7 mouse cellular contexts compared by ENCODE assay signal in the genomic region with DNA sequence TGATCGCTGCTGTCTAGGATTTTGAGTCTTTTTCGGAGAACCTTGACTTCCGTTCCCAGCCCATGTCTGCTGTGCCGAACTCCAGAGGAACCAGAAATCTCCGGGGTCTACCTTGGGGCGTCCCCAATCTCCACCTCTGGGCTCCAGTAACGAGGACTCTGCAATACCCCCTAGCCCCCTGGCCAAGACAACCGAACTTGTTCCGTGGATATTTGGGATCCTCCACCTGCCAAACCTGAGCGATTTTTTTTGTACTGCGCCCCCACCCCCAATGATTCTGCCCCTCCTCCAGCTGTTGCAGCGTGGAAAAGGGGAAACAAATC. TPM values are rescaled to one million over a fixed set of nuclear protein-coding genes. Genes with fewer than 3 reads are reported as not detected.
A peak's percentile ranks its signal among the peaks of the same experiment; 100 is the strongest.
DNase-seq lines count a peak whose midpoint lies in the region; ATAC-seq and TF ChIP-seq lines count a peak whose summit lies in the region.

No protein-coding gene starts in this region.

- TF ChIP-seq POLR2A in limb, embryonic 14.5 days (IDR thresholded peaks at IDR 0.05; ENCODE audit: borderline replicate concordance, extremely low read depth, insufficient read depth, insufficient read length): no peak

- H3K27me3 ChIP-seq in lung, embryonic 15.5 days: peaks cover 13% of the 10 kb centered on the region
- no peaks in the 10 kb centered on the region for H3K27me3 ChIP-seq in forebrain, embryonic 14.5 days (replicated peaks; ENCODE audit: control insufficient read depth, insufficient read depth, low read length)
- H3K27me3 ChIP-seq in limb, embryonic 14.5 days (ENCODE audit: control insufficient read depth, insufficient read depth, low read length): peaks cover 7% of the 10 kb centered on the region
- H3K27me3 ChIP-seq in stomach, embryonic 15.5 days (replicated peaks): 0 out of 2 replicates have a peak, but pooled peaks cover 4% of the 10 kb centered on the region

- peaks cover 7% of the 10 kb centered on the region for H3K4me1 ChIP-seq in lung, embryonic 15.5 days
- peaks cover 5% of the 10 kb centered on the region for H3K4me1 ChIP-seq in forebrain, embryonic 14.5 days (ENCODE audit: control insufficient read depth, insufficient read depth, low read length)
- peaks cover 7% of the 10 kb centered on the region; the same call in 1 of the 2 replicates for H3K4me1 ChIP-seq in limb, embryonic 14.5 days (ENCODE audit: control insufficient read depth, insufficient read depth, low read length)
- 0 out of 2 replicates have a peak, but pooled peaks cover 3% of the 10 kb centered on the region for H3K4me1 ChIP-seq in stomach, embryonic 15.5 days

- H3K9me3 ChIP-seq in lung, embryonic 15.5 days: no peaks in the 10 kb centered on the region
- no peaks in the 10 kb centered on the region for H3K9me3 ChIP-seq in forebrain, embryonic 14.5 days (replicated peaks; ENCODE audit: control insufficient read depth, low read length)
- no peaks in the 10 kb centered on the region for H3K9me3 ChIP-seq in limb, embryonic 14.5 days (ENCODE audit: control insufficient read depth, low read length)
- no peaks in the 10 kb centered on the region for H3K9me3 ChIP-seq in stomach, embryonic 15.5 days

- 0 out of 2 replicates have a peak, but pooled peaks have one; percentile 9 for ATAC-seq in lung, embryonic 15.5 days (ENCODE audit: borderline replicate concordance, extremely low read depth, low FRiP score, low TSS enrichment)
- ATAC-seq in forebrain, embryonic 14.5 days: peak; percentile 69
- ATAC-seq in limb, embryonic 14.5 days (ENCODE audit: low FRiP score, low read depth): 0 out of 2 replicates have a peak, but pooled peaks have one; percentile 27
- ATAC-seq in stomach, embryonic 15.5 days (ENCODE audit: insufficient read depth, low FRiP score, low read depth): peak; percentile 20; the same call in 1 of the 2 replicates

- H3K36me3 ChIP-seq in lung, embryonic 15.5 days: no peaks in the 10 kb centered on the region
- H3K36me3 ChIP-seq in forebrain, embryonic 14.5 days (ENCODE audit: control insufficient read depth, insufficient read depth, low read length): no peaks in the 10 kb centered on the region
- no peaks in the 10 kb centered on the region for H3K36me3 ChIP-seq in limb, embryonic 14.5 days (ENCODE audit: control insufficient read depth, insufficient read depth, low read length)
- no peaks in the 10 kb centered on the region for H3K36me3 ChIP-seq in stomach, embryonic 15.5 days

- DNase-seq in lung, postnatal 25 days (ENCODE audit: low spot score): no peak
- DNase-seq in forebrain, embryonic 14.5 days (ENCODE audit: low spot score): no peak
- no peak for DNase-seq in limb, embryonic 14.5 days (ENCODE audit: low spot score)
- DNase-seq in layer of hippocampus, adult 9-10 months (ENCODE audit: low spot score): no peak
- no peak for DNase-seq in urinary bladder, postnatal 36 days (ENCODE audit: low spot score in 2 of 2)

- WGBS in lung, embryonic 15.5 days: under 1% methylated on average over 12 of the region's 12 CpGs
- WGBS in forebrain, embryonic 14.5 days: 0% methylated on average over 12 of the region's 12 CpGs
- 1% methylated on average over 12 of the region's 12 CpGs for WGBS in limb, embryonic 14.5 days
- WGBS in stomach, embryonic 15.5 days: under 1% methylated on average over 12 of the region's 12 CpGs

- H3K9ac ChIP-seq in lung, embryonic 15.5 days: no peak overlapping the region
- H3K9ac ChIP-seq in forebrain, embryonic 14.5 days (ENCODE audit: low read length): peak overlapping the region; percentile 61
- H3K9ac ChIP-seq in limb, embryonic 14.5 days (ENCODE audit: low read depth, low read length, severe bottlenecking): peak overlapping the region; percentile 28; the same call in 1 of the 2 replicates
- no peak overlapping the region for H3K9ac ChIP-seq in stomach, embryonic 15.5 days

- H3K4me3 ChIP-seq in lung, embryonic 15.5 days: peak overlapping the region; percentile 29
- peak overlapping the region; percentile 44 for H3K4me3 ChIP-seq in forebrain, embryonic 14.5 days (ENCODE audit: low read depth, low read length)
- H3K4me3 ChIP-seq in limb, embryonic 14.5 days (replicated peaks; ENCODE audit: low read length): peak overlapping the region; percentile 40
- H3K4me3 ChIP-seq in stomach, embryonic 15.5 days (replicated peaks): peak overlapping the region; percentile 39

- peak overlapping the region; percentile 69 for H3K4me2 ChIP-seq in lung, embryonic 15.5 days
- peak overlapping the region; percentile 98 for H3K4me2 ChIP-seq in forebrain, embryonic 14.5 days (ENCODE audit: low read length)
- H3K4me2 ChIP-seq in limb, embryonic 14.5 days (replicated peaks; ENCODE audit: low read depth, low read length, severe bottlenecking): peak overlapping the region; percentile 75
- peak overlapping the region; percentile 70 for H3K4me2 ChIP-seq in stomach, embryonic 15.5 days

- no peak overlapping the region for H3K27ac ChIP-seq in lung, embryonic 15.5 days
- H3K27ac ChIP-seq in forebrain, embryonic 14.5 days (ENCODE audit: low read depth, low read length): no peak overlapping the region
- no peak overlapping the region for H3K27ac ChIP-seq in limb, embryonic 14.5 days (replicated peaks; ENCODE audit: low read depth, low read length)
- H3K27ac ChIP-seq in stomach, embryonic 15.5 days: no peak overlapping the region

RNA-seq across cellular contexts. Expression of gene Kcna4, which starts 0.2 kb away (rescaled TPM):
- polyA plus RNA-seq in lung, embryonic 15.5 days (2015; fragmentation: Nextera tagmentation; extraction: Ambion mirVana): 0.20 and 0.46 TPM in 2 replicates
- 0.94 and 1.7 TPM in 2 replicates for polyA plus RNA-seq in forebrain, embryonic 14.5 days (2014; fragmentation: Nextera tagmentation; extraction: Ambion mirVana)
- 0.80 and 1.7 TPM in 2 replicates for polyA plus RNA-seq in limb, embryonic 14.5 days (2012; rRNA removed)
- polyA plus RNA-seq in limb, embryonic 14.5 days (2014; fragmentation: Nextera tagmentation; extraction: Ambion mirVana): 1.1 and 1.7 TPM in 2 replicates
- polyA plus RNA-seq in stomach, embryonic 15.5 days (2015; fragmentation: Nextera tagmentation; extraction: Ambion mirVana): 0.73 and 0.83 TPM in 2 replicates

Comparison
In these comparisons a context has a peak if more than half of its experiments do, and no peak if none do; other contexts are left out.
1. ATAC-seq: peak in every context shown above with its lines; median percentile 69 in forebrain, embryonic 14.5 days; 27 in limb, embryonic 14.5 days; 20 in stomach, embryonic 15.5 days; 9 in lung, embryonic 15.5 days.
2. H3K9ac ChIP-seq: peak in forebrain, embryonic 14.5 days (single experiment) and limb, embryonic 14.5 days (single experiment); none in lung, embryonic 15.5 days (single experiment) and stomach, embryonic 15.5 days (single experiment).
3. Peak in every context shown above with its lines, with median percentiles within 50 percentile points of each other: H3K4me2 ChIP-seq and H3K4me3 ChIP-seq.